Mouse (Mus musculus) liver, embryonic 14.5 days (tissue): ENCODE measurements around the gene Ascl2. TPM values are rescaled to one million over a fixed set of nuclear protein-coding genes. Genes with fewer than 3 reads are reported as not detected.

Experiments used
- ATAC-seq: fragments of 200-750 bp; cut with Nextera tagmentation; 2 replicates; pipeline ENCODE4 v1.8.0; 2017; ENCODE audit warnings: moderate number of reproducible peaks, mild to moderate bottlenecking, moderate library complexity; ENCODE audit not compliant: insufficient read depth
- DNase-seq, 3 experiments: peaks; one replicate each; pipeline ENCODE4 v3.0.0-alpha.2; 2012 to 2013; ENCODE audit warnings: low read depth in 3 of 3, low spot score in 3 of 3
- H3K27ac ChIP-seq: fragments of 300-500 bp; sonication (generic); 2 replicates; pipeline ENCODE4 v1.5.1; 2014; ENCODE audit warnings: moderate library complexity, mild to moderate bottlenecking, control low read depth, inconsistent platforms
- H3K27me3 ChIP-seq: fragments of 300-500 bp; sonication (generic); 2 replicates; pipeline ENCODE4 v1.6.1; 2014; ENCODE audit warnings: mild to moderate bottlenecking, low read length, moderate library complexity; ENCODE audit not compliant: control insufficient read depth, insufficient read depth
- H3K36me3 ChIP-seq: fragments of 300-500 bp; sonication (generic); replicated peaks from 2 replicates; pipeline ENCODE4 v1.6.1; 2014; ENCODE audit warnings: low read depth; ENCODE audit not compliant: control insufficient read depth, insufficient read depth
- H3K4me1 ChIP-seq, 2 experiments: fragments of 200-500 bp in 1 of 2; fragments of 300-500 bp in 1 of 2; sonication (generic) in 1 of 2; replicated peaks; 2 replicates each; pipeline ENCODE4 v1.6.1; 2012 to 2014; ENCODE audit warnings: antibody characterized with exemption in 1 of 2, inconsistent platforms in 1 of 2, low read length in 1 of 2; ENCODE audit not compliant: control insufficient read depth in 2 of 2, insufficient read depth in 2 of 2
- H3K4me2 ChIP-seq: fragments of 300-500 bp; sonication (generic); 2 replicates; pipeline ENCODE4 v1.6.1; 2014; ENCODE audit warnings: low read depth, mild to moderate bottlenecking, control low read depth, moderate library complexity
- H3K4me3 ChIP-seq, 2 experiments: fragments of 200-500 bp in 1 of 2; fragments of 300-500 bp in 1 of 2; sonication (generic) in 1 of 2; 2 replicates each; pipeline ENCODE4 v1.5.1; 2012 to 2014; ENCODE audit warnings: low read depth in 2 of 2, low read length in 2 of 2, mild to moderate bottlenecking in 2 of 2, control low read depth in 1 of 2, inconsistent platforms in 1 of 2, moderate library complexity in 1 of 2; ENCODE audit not compliant: insufficient read depth in 1 of 2
- H3K9ac ChIP-seq: fragments of 300-500 bp; sonication (generic); replicated peaks from 2 replicates; pipeline ENCODE4 v1.6.1; 2014; ENCODE audit warnings: mild to moderate bottlenecking, control low read depth, moderate library complexity
- H3K9me3 ChIP-seq: fragments of 300-500 bp; sonication (generic); 2 replicates; pipeline ENCODE4 v1.6.1; 2016; ENCODE audit warnings: low read length, mixed read lengths; ENCODE audit not compliant: control insufficient read depth
- CTCF ChIP-seq: IDR thresholded peaks from 2 replicates; pipeline ENCODE4 v1.5.1; 2016; ENCODE audit warnings: antibody characterized with exemption, low read depth, control low read depth
- EP300 ChIP-seq: IDR thresholded peaks from 2 replicates; pipeline ENCODE4 v1.6.1; 2016; ENCODE audit warnings: antibody characterized with exemption, low read depth
- WGBS: fragments of 180-500 bp; shearing (Covaris S2); extraction: QIAGEN DNeasy Blood & Tissue Kit; methylation state at CpG from one replicate; pipeline ENCODE4 v1.1.7; 2014; ENCODE audit not compliant: insufficient replicate concordance; 5-methylcytosine and 5-hydroxymethylcytosine counted together
- polyA plus RNA-seq, 2 experiments: library from polyadenylated mRNA; depleted of rRNA in 1 of 2; stranded (reverse) in 1 of 2; unstranded in 1 of 2; fragments of >200 nt; fragmentation: Nextera tagmentation in 1 of 2; extraction: Ambion mirVana in 1 of 2; gene quantifications; 2 replicates each; pipeline versions ENCODE4 v1.2.1 to v1.2.3; 2012 to 2014

Ascl2 gene
- polyA plus RNA-seq, 2 experiments = 0.30 to 0.36 TPM

GRCm38 (mm10) chr7:142918641-142919628 is 50.1 kb downstream of the Ascl2 start:
- TF ChIP-seq CTCF (peak; percentile 100), EP300 (no peak)
- Histone ChIP-seq H3K9ac (no peak overlapping the region), H3K27ac (no peak overlapping the region), H3K4me2 (no peak overlapping the region), H3K27me3 (no peaks in the 10 kb centered on the region), H3K4me3 (no peak overlapping the region), H3K4me1 (no peaks in the 10 kb centered on the region), H3K9me3 (no peaks in the 10 kb centered on the region), H3K36me3 (no peaks in the 10 kb centered on the region)
- WGBS = 26% methylated on average over 8 of the region's 8 CpGs
- DNase-seq = peak; percentile 30 to 44 (median 35)
- ATAC-seq = peak; percentile 60

GRCm38 (mm10) chr7:142917659-142918058 is 51.4 kb downstream of the Ascl2 start:
- H3K27ac ChIP-seq = no peak overlapping the region
- no peak for DNase-seq
- H3K36me3 ChIP-seq = no peaks in the 10 kb centered on the region
- H3K9me3 ChIP-seq = no peaks in the 10 kb centered on the region
- no peaks in the 10 kb centered on the region for H3K27me3 ChIP-seq
- H3K4me3 ChIP-seq = no peak overlapping the region
- H3K9ac ChIP-seq = no peak overlapping the region
- TF ChIP-seq CTCF (no peak), EP300 (no peak)
- ATAC-seq = no peak
- no peak overlapping the region for H3K4me2 ChIP-seq
- H3K4me1 ChIP-seq = no peaks in the 10 kb centered on the region
- 64% methylated on average over 5 of the region's 5 CpGs for WGBS

Other genes starting within 250 kb of the Ascl2 start
- 0.13 and 0.39 TPM in 2 replicates for gene Ins2, start 225.9 kb downstream of the Ascl2 start, polyA plus RNA-seq (2012; rRNA removed)
- gene Ins2, start 225.9 kb downstream of the Ascl2 start, polyA plus RNA-seq (2014; fragmentation: Nextera tagmentation; extraction: Ambion mirVana) = 0.83 TPM in 1 of 2 replicates, not detected in the other
- gene Th, start 38.1 kb downstream of the Ascl2 start, polyA plus RNA-seq (2012; rRNA removed) = 0.01 TPM in 1 of 2 replicates, not detected in the other
- gene Th, start 38.1 kb downstream of the Ascl2 start, polyA plus RNA-seq (2014; fragmentation: Nextera tagmentation; extraction: Ambion mirVana) = 0.08 TPM in 1 of 2 replicates, not detected in the other
- 40.7 and 47.7 TPM in 2 replicates for gene Tspan32, start 35.8 kb upstream of the Ascl2 start, polyA plus RNA-seq (2012; rRNA removed)
- 78.4 and 87.9 TPM in 2 replicates for gene Tspan32, start 35.8 kb upstream of the Ascl2 start, polyA plus RNA-seq (2014; fragmentation: Nextera tagmentation; extraction: Ambion mirVana)
- gene Cd81, start 83.5 kb upstream of the Ascl2 start, polyA plus RNA-seq (2012; rRNA removed) = 48.0 and 56.2 TPM in 2 replicates
- gene Cd81, start 83.5 kb upstream of the Ascl2 start, polyA plus RNA-seq (2014; fragmentation: Nextera tagmentation; extraction: Ambion mirVana) = 120 and 129 TPM in 2 replicates
- 38.5 and 48.3 TPM in 2 replicates for gene Tssc4, start 100.0 kb upstream of the Ascl2 start, polyA plus RNA-seq (2012; rRNA removed)
- 26.9 and 27.8 TPM in 2 replicates for gene Tssc4, start 100.0 kb upstream of the Ascl2 start, polyA plus RNA-seq (2014; fragmentation: Nextera tagmentation; extraction: Ambion mirVana)
- gene Trpm5, start 125.4 kb upstream of the Ascl2 start, polyA plus RNA-seq (2012; rRNA removed) = 0.43 and 0.54 TPM in 2 replicates
- 0.34 and 0.87 TPM in 2 replicates for gene Trpm5, start 125.4 kb upstream of the Ascl2 start, polyA plus RNA-seq (2014; fragmentation: Nextera tagmentation; extraction: Ambion mirVana)
- gene Kcnq1, start 137.1 kb upstream of the Ascl2 start, polyA plus RNA-seq (2012; rRNA removed) = 0.12 and 0.21 TPM in 2 replicates
- 0.27 and 0.41 TPM in 2 replicates for gene Kcnq1, start 137.1 kb upstream of the Ascl2 start, polyA plus RNA-seq (2014; fragmentation: Nextera tagmentation; extraction: Ambion mirVana)